Mouse (Mus musculus) C2C12 (cell line): ENCODE results near the gene A630076J17Rik.

ENCODE experiments used
- CTCF ChIP-seq: IDR thresholded peaks from one replicate; pipeline ENCODE4 v1.5.1; 2011; ENCODE audit not compliant: control insufficient read depth, insufficient read depth, insufficient read length
- MAX ChIP-seq: IDR thresholded peaks from one replicate; pipeline ENCODE4 v1.6.1; 2011; ENCODE audit warnings: mild to moderate bottlenecking, control low read depth

GRCm38 (mm10) chr3:107238471-107238980 is 8.1 kb downstream of the A630076J17Rik start:
- TF ChIP-seq CTCF (no peak), MAX (no peak)
